Mouse (Mus musculus) embryonic facial prominence, embryonic 12.5 days (tissue): ENCODE measurements around the gene Stat1. TPM values are rescaled to one million over a fixed set of nuclear protein-coding genes. Genes with fewer than 3 reads are reported as not detected.

Source experiments
- ATAC-seq: fragments of 200-750 bp; cut with Nextera tagmentation; 2 replicates; pipeline ENCODE4 v1.8.0; 2017; ENCODE audit not compliant: insufficient number of reproducible peaks, insufficient read depth, low FRiP score, low TSS enrichment
- H3K27ac ChIP-seq: fragments of 300-500 bp; sonication (generic); 2 replicates; pipeline ENCODE4 v1.5.1; 2016; ENCODE audit warnings: mild to moderate bottlenecking
- H3K27me3 ChIP-seq: fragments of 300-500 bp; sonication (generic); 2 replicates; pipeline ENCODE4 v1.6.1; 2016; ENCODE audit warnings: mild to moderate bottlenecking, moderate library complexity
- H3K36me3 ChIP-seq: fragments of 300-500 bp; sonication (generic); 2 replicates; pipeline ENCODE4 v1.6.1; 2016; ENCODE audit warnings: mild to moderate bottlenecking
- H3K4me1 ChIP-seq: fragments of 300-500 bp; sonication (generic); 2 replicates; pipeline ENCODE4 v1.6.1; 2016
- H3K4me2 ChIP-seq: fragments of 300-500 bp; sonication (generic); replicated peaks from 2 replicates; pipeline ENCODE4 v1.6.1; 2016; ENCODE audit warnings: mild to moderate bottlenecking, moderate library complexity
- H3K4me3 ChIP-seq: fragments of 300-500 bp; sonication (generic); 2 replicates; pipeline ENCODE4 v1.5.1; 2016; ENCODE audit warnings: mild to moderate bottlenecking
- H3K9ac ChIP-seq: fragments of 300-500 bp; sonication (generic); 2 replicates; pipeline ENCODE4 v1.6.1; 2016; ENCODE audit warnings: mild to moderate bottlenecking, moderate library complexity
- H3K9me3 ChIP-seq: fragments of 300-500 bp; sonication (generic); 2 replicates; pipeline ENCODE4 v1.6.1; 2016; ENCODE audit warnings: mild to moderate bottlenecking, moderate library complexity
- WGBS: fragments of 180-500 bp; shearing (Covaris S2); methylation state at CpG from one replicate; pipeline ENCODE4 v1.1.7; 2016; 5-methylcytosine and 5-hydroxymethylcytosine counted together
- polyA plus RNA-seq: library from polyadenylated mRNA; unstranded; fragments of >200 nt; fragmentation: Nextera tagmentation; extraction: Ambion mirVana; gene quantifications from 2 replicates; pipeline ENCODE4 v1.2.1, GENCODE M21; 2016

The Stat1 gene
- polyA plus RNA-seq, 1 experiment from 2014 or later: 17.7 TPM

DNA sequence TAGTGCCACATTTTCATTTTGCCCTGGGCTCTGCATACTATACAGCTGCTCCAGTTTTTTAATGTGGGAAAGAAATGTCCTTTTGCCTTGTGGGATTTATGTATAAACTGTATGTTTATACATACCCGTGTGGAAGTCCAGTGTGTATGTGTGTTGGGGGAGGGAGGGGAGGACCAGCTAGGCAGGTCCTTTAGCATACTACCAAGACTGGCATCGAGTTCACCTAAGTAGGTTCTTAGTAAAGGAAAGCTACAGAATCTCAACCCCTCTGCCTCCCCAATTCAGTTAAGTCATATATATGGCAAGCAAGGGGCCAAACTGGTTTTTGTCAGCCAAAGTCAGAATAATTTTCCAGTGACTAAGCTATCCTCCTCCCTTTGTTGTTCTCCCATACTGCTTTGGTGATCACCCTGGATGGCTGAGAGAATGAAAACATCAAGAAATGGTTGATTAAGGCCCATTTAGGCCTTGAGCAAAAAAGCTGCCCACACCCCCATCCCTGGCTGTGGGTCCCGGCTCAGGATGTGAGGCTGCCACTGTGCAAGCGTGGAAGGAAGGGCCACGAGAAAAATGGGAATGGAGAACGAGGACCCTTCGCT, 6.1 kb upstream of the Stat1 start:
- no peaks in the 10 kb centered on the region for H3K9me3 ChIP-seq
- H3K27ac ChIP-seq: peak overlapping the region; percentile 64; the same call in 1 of the 2 replicates
- peak overlapping the region; percentile 30 for H3K4me3 ChIP-seq
- peak; percentile 33 for ATAC-seq
- peak overlapping the region; percentile 52 for H3K4me2 ChIP-seq
- WGBS: 23% methylated on average over 7 of the region's 7 CpGs
- peak overlapping the region; percentile 39; the same call in 1 of the 2 replicates for H3K9ac ChIP-seq
- H3K27me3 ChIP-seq: no peaks in the 10 kb centered on the region
- no peaks in the 10 kb centered on the region for H3K36me3 ChIP-seq
- H3K4me1 ChIP-seq: 0 out of 2 replicates have a peak, but pooled peaks cover 4% of the 10 kb centered on the region

DNA sequence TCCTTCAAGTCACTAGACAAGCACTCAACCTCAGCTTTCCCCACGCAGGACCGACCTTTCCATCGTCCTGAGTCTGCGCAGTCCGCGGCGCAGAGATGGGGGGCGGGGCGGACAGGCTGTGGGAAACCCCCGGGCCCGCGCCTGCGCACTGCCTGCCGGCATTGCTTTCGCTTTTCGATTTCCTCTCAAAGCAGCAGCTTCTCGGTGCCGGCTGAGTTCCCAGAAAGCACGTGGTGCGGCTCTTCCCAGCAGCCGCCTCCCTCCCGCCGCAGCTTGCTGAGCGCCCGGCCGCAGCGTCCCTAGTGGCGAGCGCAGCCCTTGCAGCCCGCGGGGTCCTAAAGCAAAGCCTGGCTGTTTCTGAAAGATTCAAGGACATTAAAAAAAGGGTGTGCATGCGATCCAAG, 5.6 kb upstream of the Stat1 start:
- Histone ChIP-seq H3K36me3 (no peaks in the 10 kb centered on the region), H3K9me3 (no peaks in the 10 kb centered on the region), H3K27me3 (no peaks in the 10 kb centered on the region), H3K9ac (peak overlapping the region; percentile 39; the same call in 1 of the 2 replicates), H3K4me3 (peak overlapping the region; percentile 30), H3K4me2 (peak overlapping the region; percentile 52), H3K4me1 (0 out of 2 replicates have a peak, but pooled peaks cover 4% of the 10 kb centered on the region), H3K27ac (peak overlapping the region; percentile 64; the same call in 1 of the 2 replicates)
- 1% methylated on average over 32 of the region's 32 CpGs for WGBS
- peak; percentile 95 for ATAC-seq

DNA sequence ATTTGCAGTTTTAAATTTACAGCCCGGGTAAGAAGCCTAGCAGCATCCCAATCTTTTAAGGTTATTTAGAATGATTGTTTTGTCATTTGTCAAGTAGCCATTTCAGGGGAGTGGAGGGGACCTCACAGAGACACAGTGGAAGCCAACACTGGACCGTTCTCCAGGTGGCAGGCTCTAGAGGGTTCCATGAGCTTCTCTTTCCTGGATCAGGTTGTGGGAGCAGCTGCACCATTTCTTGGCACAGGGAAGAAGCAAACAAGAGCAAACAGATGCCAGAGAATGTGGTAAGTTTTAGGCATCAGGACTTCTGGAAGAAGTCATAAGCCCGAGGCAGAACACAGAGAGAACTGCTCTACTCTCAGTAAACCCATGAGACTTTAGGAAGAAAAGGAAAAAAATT, 2.8 kb upstream of the Stat1 start:
- H3K27ac ChIP-seq: no peak overlapping the region
- 73% methylated on average over 3 of the region's 3 CpGs for WGBS
- no peaks in the 10 kb centered on the region for H3K36me3 ChIP-seq
- no peaks in the 10 kb centered on the region for H3K27me3 ChIP-seq
- H3K9ac ChIP-seq: no peak overlapping the region
- H3K4me2 ChIP-seq: no peak overlapping the region
- H3K4me1 ChIP-seq: peaks cover 12% of the 10 kb centered on the region
- H3K9me3 ChIP-seq: no peaks in the 10 kb centered on the region
- no peak for ATAC-seq
- H3K4me3 ChIP-seq: no peak overlapping the region

DNA sequence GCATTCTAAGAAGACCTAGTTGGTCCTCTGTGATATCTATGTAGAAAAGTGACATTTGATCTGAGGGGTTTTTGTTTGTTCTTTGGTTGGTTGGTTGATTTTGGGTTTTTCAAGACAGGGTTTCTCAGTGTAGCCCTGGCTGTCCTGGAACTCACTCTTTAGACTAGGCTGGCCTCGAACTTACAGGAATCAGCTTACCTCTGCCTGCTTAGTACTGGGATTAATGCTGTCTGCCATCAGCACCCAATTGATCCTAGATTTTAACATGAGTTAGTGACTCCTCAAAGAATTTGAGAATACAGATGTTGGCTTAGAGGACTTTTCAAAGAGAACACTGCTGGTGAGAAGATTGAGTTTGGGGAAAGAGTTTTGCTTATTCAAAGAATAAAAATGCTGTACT, 1.5 kb upstream of the Stat1 start:
- ATAC-seq: no peak
- Histone ChIP-seq H3K4me2 (no peak overlapping the region), H3K27me3 (no peaks in the 10 kb centered on the region), H3K4me1 (peaks cover 12% of the 10 kb centered on the region), H3K9me3 (no peaks in the 10 kb centered on the region), H3K9ac (no peak overlapping the region), H3K36me3 (no peaks in the 10 kb centered on the region), H3K4me3 (no peak overlapping the region), H3K27ac (no peak overlapping the region)
- WGBS: 97% methylated on average over 1 of the region's 1 CpGs

DNA sequence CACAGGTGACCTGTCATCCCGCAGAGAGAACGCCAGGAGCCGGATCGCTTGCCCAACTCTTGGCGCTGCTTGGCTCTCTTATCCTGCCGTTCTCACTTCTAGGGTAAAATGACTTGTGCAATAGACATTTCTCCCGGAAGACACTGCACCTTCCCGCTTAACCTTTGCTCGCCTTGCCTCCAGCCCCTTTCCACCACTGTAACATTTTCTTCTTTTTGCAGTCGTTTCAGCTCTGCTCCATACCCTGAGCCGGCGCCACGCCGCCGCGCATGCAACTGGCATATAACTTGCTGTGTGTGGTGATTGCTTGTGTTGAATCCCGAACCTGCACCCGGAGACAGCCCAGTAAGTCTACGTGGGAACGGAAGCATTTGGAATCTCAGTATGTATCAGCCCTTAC, 451 bp downstream of the Stat1 start:
- Histone ChIP-seq H3K9me3 (no peaks in the 10 kb centered on the region), H3K4me2 (peak overlapping the region; percentile 88), H3K4me1 (peaks cover 8% of the 10 kb centered on the region), H3K4me3 (peak overlapping the region; percentile 81), H3K27ac (no peak overlapping the region), H3K27me3 (no peaks in the 10 kb centered on the region), H3K9ac (peak overlapping the region; percentile 81), H3K36me3 (no peaks in the 10 kb centered on the region)
- WGBS: under 1% methylated on average over 20 of the region's 20 CpGs
- peak; percentile 25; the same call in 1 of the 2 replicates for ATAC-seq

DNA sequence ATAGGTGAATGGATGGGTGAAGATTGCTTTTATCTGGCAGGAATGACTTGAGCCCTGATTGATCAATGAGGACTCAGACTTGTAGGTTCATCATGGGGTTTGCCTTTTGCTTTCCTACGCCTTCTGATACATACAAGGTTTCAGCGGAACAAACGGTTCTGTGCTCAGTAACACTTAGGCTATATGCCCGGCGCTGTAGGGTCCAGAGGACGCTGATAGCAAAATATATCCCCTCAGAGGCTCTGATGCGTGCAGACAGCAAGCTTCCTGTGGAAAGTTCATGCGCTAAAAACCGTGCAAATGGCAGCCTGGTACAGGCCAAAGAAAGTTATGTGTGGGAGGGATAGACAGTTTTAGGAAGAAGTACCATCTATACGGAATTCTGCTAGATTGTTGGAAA, 951 bp downstream of the Stat1 start:
- peaks cover 8% of the 10 kb centered on the region for H3K4me1 ChIP-seq
- 35% methylated on average over 10 of the region's 10 CpGs for WGBS
- no peaks in the 10 kb centered on the region for H3K36me3 ChIP-seq
- no peaks in the 10 kb centered on the region for H3K27me3 ChIP-seq
- no peaks in the 10 kb centered on the region for H3K9me3 ChIP-seq
- H3K27ac ChIP-seq: no peak overlapping the region
- H3K4me2 ChIP-seq: peak overlapping the region; percentile 88
- no peak for ATAC-seq
- H3K9ac ChIP-seq: peak overlapping the region; percentile 81
- H3K4me3 ChIP-seq: peak overlapping the region; percentile 81

DNA sequence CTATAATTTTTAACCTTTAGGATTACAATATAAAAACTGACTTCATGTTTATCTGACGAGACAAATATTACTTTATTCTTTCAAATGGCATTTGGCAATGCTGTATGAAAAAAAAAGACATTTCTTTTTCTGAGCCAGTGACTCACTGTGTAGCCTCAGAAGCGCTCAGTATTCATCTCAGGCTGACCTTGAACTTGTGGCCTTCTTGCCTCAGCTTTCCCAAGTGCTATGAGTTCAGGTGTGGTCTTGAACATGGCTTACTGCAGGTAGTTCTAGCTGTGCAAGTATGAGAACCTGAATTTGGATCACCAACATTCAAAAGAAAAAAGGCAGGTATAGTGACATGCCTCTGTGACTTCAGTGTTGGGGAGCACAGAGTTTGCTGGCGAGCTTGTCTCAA, 1.8 kb downstream of the Stat1 start:
- peaks cover 8% of the 10 kb centered on the region for H3K4me1 ChIP-seq
- H3K9ac ChIP-seq: no peak overlapping the region
- no peaks in the 10 kb centered on the region for H3K36me3 ChIP-seq
- no peak for ATAC-seq
- H3K27ac ChIP-seq: no peak overlapping the region
- no peak overlapping the region for H3K4me3 ChIP-seq
- WGBS: 81% methylated on average over 3 of the region's 3 CpGs
- H3K9me3 ChIP-seq: no peaks in the 10 kb centered on the region
- no peaks in the 10 kb centered on the region for H3K27me3 ChIP-seq
- H3K4me2 ChIP-seq: no peak overlapping the region

DNA sequence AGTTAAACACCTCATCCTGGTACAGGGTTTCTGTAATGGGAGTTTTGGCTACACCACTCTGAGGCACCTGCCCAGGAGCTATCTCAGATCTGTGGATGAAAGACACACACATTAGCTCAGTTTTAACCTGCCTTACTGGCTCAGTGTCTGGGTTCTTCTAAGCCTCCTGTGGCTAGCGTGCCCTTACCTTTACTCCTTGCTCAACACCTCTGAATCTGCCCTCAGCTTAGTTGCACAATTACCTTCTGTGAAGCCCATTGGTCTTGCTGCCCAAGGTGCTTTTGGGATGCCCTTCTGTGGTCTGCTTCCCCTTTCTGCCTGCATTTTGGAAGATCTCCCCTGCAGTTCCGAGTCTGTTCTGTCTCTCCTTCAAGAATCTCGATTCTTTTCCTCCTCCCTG, 5.6 kb downstream of the Stat1 start:
- H3K9me3 ChIP-seq: no peaks in the 10 kb centered on the region
- H3K9ac ChIP-seq: no peak overlapping the region
- H3K4me2 ChIP-seq: no peak overlapping the region
- no peak overlapping the region for H3K4me3 ChIP-seq
- H3K4me1 ChIP-seq: peaks cover 7% of the 10 kb centered on the region
- peaks cover 6% of the 10 kb centered on the region; the same call in 1 of the 2 replicates for H3K36me3 ChIP-seq
- no peak for ATAC-seq
- no peak overlapping the region for H3K27ac ChIP-seq
- WGBS: 70% methylated on average over 3 of the region's 3 CpGs
- no peaks in the 10 kb centered on the region for H3K27me3 ChIP-seq

DNA sequence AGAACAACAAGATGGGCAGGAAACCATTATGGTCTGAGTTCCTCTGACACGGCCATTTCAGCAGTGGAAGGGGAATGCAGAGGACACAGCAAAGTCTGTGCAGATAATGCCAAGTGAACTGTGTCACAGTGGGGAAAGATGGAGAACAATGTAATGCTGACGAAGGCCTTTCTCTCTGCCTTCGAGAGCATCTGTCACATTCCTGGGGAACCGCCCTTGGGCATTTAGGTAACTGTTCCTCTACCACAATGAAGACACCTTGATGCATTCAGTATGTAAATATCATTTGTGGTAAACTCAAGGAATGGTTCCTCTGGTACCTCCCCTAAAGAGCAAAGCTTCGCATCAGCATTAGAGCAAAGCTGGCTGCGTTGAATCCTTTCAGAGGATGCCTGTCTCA, 8.1 kb downstream of the Stat1 start:
- Histone ChIP-seq H3K9ac (no peak overlapping the region), H3K36me3 (peaks cover 6% of the 10 kb centered on the region; the same call in 1 of the 2 replicates), H3K9me3 (no peaks in the 10 kb centered on the region), H3K4me1 (no peaks in the 10 kb centered on the region), H3K27ac (no peak overlapping the region), H3K27me3 (no peaks in the 10 kb centered on the region), H3K4me3 (no peak overlapping the region), H3K4me2 (no peak overlapping the region)
- no peak for ATAC-seq
- 92% methylated on average over 6 of the region's 6 CpGs for WGBS

DNA sequence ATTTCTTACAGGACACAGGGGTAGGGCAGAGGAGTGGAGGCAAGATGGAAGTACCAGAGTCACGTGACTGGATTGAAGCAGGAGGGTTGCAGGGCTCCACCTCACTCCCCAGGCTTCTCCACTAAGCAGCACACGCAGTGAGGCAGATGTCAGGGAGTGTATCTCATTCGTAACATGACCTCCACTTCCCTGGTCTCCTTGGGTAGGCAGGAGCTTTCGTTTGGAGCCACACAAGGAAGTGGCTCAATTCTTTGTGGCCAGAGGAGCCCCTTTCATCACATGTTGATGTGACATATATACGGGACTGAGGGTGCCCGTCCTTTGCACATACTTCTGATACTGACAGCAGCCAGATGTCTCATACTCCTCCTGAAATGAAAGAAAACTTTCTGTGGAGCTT, 10.6 kb downstream of the Stat1 start:
- H3K27ac ChIP-seq: no peak overlapping the region
- no peak overlapping the region for H3K4me3 ChIP-seq
- no peaks in the 10 kb centered on the region for H3K27me3 ChIP-seq
- H3K4me2 ChIP-seq: no peak overlapping the region
- H3K9me3 ChIP-seq: no peaks in the 10 kb centered on the region
- peaks cover 9% of the 10 kb centered on the region; the same call in 1 of the 2 replicates for H3K36me3 ChIP-seq
- ATAC-seq: no peak
- no peaks in the 10 kb centered on the region for H3K4me1 ChIP-seq
- no peak overlapping the region for H3K9ac ChIP-seq
- 57% methylated on average over 6 of the region's 6 CpGs for WGBS

DNA sequence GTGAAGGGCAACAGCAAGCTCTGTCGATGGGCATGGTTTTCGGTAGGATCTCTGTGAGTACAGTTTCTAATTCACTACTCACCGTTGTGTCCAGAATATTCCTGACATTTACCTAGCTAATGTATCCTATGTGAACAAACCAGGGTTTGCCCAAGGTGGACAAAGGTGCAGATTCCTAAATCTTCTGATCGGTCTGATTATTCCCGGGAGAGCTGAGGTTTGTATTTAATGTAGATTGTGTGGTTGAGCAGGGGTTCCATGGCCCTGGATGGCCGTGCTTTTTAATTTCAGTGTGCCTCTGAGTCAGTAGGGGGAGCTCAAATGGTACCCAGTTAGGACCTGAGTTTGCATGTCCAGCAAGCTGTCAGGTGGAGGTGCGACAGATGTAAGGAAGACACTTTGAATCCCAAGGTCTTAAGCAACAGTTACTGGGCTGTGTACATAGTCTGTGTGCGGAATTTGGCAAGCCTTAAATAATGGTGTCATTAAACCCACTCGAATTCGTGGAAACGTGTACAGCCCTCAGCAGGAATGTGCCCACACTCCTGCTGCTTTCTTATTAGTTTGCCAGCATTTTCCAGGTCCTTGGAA, 12.6 kb downstream of the Stat1 start:
- no peaks in the 10 kb centered on the region for H3K27me3 ChIP-seq
- no peak overlapping the region for H3K4me2 ChIP-seq
- no peak overlapping the region for H3K9ac ChIP-seq
- no peaks in the 10 kb centered on the region for H3K4me1 ChIP-seq
- no peak for ATAC-seq
- no peaks in the 10 kb centered on the region for H3K9me3 ChIP-seq
- H3K4me3 ChIP-seq: no peak overlapping the region
- 0 out of 2 replicates have a peak, but pooled peaks cover 3% of the 10 kb centered on the region for H3K36me3 ChIP-seq
- 81% methylated on average over 11 of the region's 11 CpGs for WGBS
- no peak overlapping the region for H3K27ac ChIP-seq

DNA sequence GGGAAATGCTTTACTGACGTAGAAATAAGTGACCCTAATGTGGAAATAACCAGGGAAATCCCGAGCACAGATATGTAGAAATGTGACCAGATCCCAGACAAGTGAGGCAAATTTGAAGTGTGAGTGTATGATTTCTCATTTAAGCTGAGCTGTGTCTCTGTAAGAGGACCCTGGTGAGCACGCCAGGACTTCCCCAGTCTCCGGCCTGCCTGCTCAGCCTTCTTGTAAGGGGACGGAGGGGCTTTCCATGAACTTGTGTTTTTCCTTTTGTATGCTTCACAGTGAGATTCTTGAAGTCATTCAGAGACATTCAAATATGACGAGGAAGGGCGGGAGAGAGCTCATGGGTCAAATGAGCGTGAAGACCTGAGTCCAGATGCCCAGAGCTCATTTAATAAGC, 14.0 kb downstream of the Stat1 start:
- H3K4me2 ChIP-seq: no peak overlapping the region
- H3K4me3 ChIP-seq: no peak overlapping the region
- no peak overlapping the region for H3K27ac ChIP-seq
- H3K9ac ChIP-seq: no peak overlapping the region
- 0 out of 2 replicates have a peak, but pooled peaks cover 3% of the 10 kb centered on the region for H3K36me3 ChIP-seq
- ATAC-seq: no peak
- WGBS: 76% methylated on average over 8 of the region's 8 CpGs
- H3K9me3 ChIP-seq: no peaks in the 10 kb centered on the region
- no peaks in the 10 kb centered on the region for H3K27me3 ChIP-seq
- no peaks in the 10 kb centered on the region for H3K4me1 ChIP-seq
